Mouse (Mus musculus): ENCODE measurements around the gene Hoxd9.

DNA sequence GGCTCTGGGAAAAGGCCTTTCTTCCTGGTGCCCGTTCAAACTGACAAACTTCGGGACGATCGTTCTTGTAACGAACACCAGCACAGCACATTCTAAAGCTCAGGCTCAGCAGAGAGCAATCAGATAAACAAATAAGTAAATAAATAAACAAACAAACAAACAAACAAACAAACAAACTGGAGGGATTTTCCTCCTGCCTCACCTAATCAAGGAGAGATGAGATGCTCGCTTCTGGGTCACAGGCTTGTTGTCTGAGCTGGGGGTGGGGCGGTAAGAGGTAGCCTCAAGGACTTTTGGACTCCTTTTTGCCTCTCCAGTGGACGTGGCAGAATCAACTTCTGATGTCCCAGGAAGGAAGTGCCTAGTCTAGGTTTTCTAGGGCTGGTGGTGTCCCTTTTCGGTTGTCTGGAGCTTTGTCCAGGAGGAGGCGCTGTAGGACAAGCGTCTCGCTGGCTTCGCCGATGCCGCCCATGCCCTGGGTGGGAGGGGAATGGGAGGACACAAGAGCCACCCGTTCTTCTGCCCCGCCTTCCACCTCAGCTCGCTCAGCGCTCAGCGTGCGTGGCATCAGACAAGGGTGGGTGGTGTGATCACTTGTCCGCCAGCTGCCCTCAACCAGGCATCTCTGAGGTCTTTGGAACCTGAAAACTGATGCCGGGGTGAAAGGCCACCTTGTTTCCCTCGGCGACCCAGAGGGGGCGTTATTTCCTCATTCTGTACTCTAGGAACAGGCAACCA lies 18.1 kb downstream of the Hoxd9 start:
- TF ChIP-seq POLR2A (IDR thresholded peaks at IDR 0.05; ENCODE audit: control insufficient read depth, extremely low read depth, insufficient read depth, low read length, poor library complexity) (no peak), CTCF (IDR thresholded peaks at IDR 0.05; ENCODE audit: borderline replicate concordance, control insufficient read depth, extremely low read depth, insufficient read depth, low read length, poor library complexity) (peak; percentile 75; the same call in 1 of the 2 replicates)

All from thymus, adult 2 months (tissue).